Mouse (Mus musculus) embryo, embryonic 11.5 days (tissue): ENCODE results near the gene Tenm2.

ENCODE experiments used
- DNase-seq: peaks from one replicate; pipeline ENCODE4 v3.0.0-alpha.2; 2012; ENCODE audit warnings: low read depth, low spot score

Gene Tenm2

DNA sequence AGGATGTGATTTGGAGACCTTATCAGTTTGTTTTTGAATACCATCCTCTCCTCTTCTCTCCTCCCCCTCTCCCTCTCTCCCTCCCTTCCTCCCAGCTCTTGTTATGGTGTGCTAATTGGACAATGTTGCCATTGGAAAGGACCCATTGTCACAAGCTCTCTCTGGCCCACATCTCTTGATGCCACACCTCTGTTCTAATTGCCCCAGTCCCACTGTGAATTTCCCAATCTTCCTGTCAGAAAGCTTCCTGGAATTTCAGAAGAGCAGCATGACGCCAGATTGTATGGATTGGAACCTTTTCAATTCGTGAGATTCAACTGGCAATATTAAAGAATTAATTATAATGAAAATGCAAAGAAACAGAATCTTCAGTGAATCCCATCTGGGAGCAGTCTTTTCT lies 128.7 kb downstream of the Tenm2 start:
- no peak for DNase-seq

DNA sequence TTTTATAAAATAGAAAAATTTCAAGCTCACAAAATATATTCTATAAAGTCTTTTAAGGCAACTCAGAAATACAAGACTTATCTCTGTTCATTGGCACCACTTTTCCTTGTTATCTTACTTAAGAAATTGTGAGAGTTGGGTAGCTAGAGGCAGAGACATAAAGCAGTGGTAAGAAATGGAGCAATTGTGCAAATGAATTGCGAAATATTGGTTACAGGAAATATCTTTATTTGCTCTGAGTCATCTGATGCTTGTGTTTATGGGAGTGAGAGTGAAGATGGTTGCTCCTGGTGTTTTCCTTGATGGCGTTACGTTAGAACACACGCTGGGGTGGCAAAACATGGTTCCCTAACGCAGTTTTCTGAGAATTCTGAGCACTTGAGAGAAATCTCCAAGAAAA lies 156.4 kb downstream of the Tenm2 start:
- no peak for DNase-seq

DNA sequence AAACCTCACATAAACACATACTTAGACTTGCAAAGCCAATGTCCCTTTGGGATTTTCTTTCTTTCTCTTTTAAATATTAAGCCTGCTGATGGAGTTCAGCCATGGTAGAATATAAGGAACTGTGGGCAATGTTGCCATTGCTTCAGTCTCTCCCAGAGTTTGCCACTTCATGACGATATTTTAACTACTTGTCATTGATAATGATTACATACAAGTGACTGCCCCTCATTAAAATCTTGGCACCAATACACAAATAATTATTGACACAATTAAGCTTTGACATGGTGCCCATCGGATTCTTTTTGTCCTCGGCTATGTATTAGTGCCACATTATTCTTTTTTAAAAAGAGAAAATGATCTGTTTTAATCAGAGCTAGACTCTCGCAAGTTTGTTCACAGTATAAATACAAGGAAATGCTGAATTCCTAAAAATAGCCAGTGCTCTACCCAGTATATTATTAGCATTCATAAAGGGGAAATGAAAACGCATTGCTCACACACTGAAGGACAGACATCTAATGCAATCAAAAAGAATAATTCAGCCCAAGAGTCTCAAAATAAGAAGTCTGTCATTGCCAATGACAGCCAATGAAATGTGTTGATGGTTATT lies 158.7 kb downstream of the Tenm2 start:
- no peak for DNase-seq

DNA sequence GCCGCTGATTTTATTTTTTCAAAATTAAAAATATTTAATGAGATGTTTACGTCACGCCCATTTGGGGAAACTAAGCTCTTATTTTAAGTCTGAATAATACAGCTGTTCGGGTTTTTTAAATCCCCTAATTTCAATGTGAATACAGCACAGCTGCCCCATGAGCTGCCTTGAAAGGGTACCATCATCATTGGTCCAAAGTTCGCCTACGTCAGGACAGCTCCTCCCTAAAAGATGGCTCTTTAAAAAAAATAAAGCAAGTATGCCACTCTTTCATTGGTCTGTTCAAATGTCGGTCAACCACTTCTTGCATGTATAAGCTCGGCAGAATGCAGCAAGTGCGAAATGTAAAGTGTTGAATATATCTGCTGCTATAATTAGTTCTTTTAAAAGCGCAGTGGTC lies 160.4 kb downstream of the Tenm2 start:
- no peak for DNase-seq

DNA sequence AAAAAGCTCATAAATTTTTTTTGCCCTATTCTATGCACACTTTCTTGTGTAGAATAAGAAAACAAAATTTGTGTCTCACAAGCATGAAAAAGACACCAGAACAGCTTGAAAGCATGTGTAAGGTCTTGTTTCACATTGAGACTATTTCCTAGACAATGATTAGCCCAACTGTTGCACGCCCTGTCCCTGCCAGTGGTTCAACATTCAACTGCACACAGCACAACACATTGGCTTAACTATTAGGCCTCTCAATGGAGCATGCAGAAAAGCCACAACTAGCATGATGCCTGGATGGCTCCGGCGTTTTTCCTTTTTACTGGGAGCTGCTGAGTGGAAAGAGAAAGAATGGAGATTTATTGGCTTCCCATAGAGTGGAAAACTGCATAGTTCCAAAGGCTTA lies 170.3 kb downstream of the Tenm2 start:
- DNase-seq, result no peak

DNA sequence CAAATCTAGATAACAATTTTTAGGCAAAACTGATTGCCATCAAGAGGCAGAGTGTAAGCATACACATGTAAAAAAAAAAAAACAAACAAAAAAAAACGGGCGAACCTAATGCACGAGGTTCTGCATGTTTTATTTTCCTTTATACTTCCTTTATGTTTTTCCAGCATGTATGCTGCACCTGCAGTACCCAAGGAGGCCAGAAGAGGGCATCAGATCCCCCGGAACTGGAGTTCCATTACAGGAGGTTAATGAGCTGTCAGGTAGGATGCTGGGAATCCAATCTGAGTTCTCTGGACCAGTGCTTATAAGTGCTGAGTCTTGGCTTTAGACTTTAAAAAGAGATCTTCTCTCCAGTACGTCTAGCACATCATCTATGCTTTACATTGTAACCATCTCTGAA lies 189.1 kb downstream of the Tenm2 start:
- DNase-seq, result no peak

- no peak for DNase-seq
Measured at GRCm38 (mm10) chr11:37041259-37041658, 194.5 kb downstream of the Tenm2 start.

- no peak for DNase-seq
Measured at GRCm38 (mm10) chr11:37039283-37039682, 196.5 kb downstream of the Tenm2 start.

GRCm38 (mm10) chr11:37031305-37032055 lies 204.3 kb downstream of the Tenm2 start:
- no peak for DNase-seq

- no peak for DNase-seq
Measured at GRCm38 (mm10) chr11:37011900-37012299, 223.9 kb downstream of the Tenm2 start.

- no peak for DNase-seq
Measured at GRCm38 (mm10) chr11:37009243-37009642, 226.5 kb downstream of the Tenm2 start.

DNA sequence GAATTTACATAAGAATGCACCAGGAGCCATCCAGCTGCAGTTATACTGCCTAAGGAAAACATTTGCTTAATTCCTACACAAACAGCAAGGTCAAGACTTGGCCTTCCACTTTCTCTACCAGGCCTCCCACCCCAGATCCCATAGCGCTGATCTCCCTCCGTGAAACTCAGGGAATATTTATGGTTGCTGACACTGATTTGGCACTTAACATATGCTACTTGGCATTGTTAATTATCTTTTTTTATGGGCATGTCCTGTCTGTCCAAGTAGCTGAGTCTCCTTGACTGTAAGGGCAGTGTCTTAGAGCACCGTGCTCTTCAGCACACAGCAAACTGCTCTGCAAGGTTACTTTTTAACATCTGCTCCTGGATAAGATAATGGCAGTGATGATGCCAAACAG lies 238.1 kb downstream of the Tenm2 start:
- no peak for DNase-seq

DNA sequence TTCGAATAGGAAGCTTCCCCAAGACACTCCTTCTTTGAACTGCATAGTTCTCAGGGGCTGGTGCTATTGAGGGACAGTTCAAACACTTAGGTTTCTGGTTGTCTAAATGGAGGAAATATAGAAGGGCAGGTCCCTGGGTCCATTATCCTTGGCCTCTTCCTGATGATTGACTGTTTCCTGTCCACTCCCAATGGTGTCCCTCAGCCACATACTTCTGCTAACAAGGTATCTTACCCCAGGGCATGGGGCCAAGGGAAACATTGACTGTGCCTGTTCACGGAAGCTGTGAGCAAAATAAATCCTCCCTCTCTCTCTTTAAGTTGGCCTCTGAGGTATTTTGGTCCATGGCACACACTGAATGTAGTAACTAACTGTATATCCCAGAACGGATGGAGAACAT lies 244.9 kb downstream of the Tenm2 start:
- no peak for DNase-seq

DNA sequence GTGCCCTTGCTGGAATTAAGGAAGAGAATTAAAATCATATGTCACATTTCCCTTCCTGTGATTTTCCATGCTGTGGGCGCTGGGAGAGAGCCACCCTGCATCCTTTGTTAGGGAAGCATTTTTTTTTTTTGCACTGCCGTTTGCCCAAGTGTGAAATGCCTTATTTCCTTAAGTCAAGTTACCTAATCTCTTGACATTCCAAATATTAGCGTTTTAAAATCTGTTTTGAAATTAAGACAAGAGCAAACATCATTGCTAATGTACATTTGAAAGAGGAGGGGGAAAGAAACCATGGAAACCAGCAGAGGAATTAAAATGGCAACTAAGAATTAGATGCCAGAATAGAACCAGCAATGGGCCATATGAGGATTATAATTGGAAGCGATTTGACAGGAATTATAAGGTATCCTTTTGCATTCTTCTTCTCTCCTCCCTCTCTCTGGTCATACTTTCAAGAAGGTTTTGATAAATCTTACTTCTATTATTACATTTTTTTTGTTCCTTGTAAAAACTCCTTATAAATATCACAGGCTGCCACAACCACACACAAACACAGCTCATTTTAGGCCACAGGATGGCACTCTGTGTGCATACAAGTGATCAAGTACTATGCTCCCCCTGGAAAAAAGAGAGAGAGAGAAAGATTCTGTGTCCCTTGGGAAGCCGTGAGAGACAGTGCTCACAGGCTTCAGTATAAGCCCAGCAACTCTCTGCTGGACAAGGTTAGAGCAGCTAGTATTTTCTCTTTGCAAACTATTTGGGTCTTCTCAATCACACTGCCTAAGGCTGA lies 246.8 kb downstream of the Tenm2 start:
- no peak for DNase-seq

GRCm38 (mm10) chr11:36974142-36974541 lies 261.6 kb downstream of the Tenm2 start:
- DNase-seq, result no peak

- no peak for DNase-seq
Measured at GRCm38 (mm10) chr11:36958102-36958501, 277.7 kb downstream of the Tenm2 start.

DNA sequence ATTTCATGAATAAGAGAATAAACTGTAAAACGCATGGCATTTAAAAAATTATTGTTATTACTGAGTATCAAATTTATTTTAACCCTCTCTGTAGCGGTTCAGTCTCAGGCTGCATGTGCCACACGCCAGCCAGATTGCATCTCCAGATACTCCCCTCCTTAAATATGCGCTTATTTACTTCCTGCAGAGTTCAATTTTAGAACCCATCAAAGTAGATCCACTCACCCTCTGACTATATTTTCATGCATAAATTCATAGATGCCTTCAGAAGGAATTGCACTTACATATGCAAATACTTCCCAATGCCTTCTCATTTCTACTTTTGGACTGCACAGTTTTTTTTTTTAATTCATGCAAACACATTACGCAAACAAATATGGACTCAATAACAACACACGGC lies 294.3 kb downstream of the Tenm2 start:
- DNase-seq, result no peak

GRCm38 (mm10) chr11:36940557-36941110 lies 295.1 kb downstream of the Tenm2 start:
- DNase-seq, result no peak

- DNase-seq, result no peak
Measured at GRCm38 (mm10) chr11:36929817-36930216, 305.9 kb downstream of the Tenm2 start.

GRCm38 (mm10) chr11:36926705-36927406 lies 308.9 kb downstream of the Tenm2 start:
- DNase-seq, result no peak

GRCm38 (mm10) chr11:36919301-36919700 lies 316.5 kb downstream of the Tenm2 start:
- DNase-seq, result no peak

DNA sequence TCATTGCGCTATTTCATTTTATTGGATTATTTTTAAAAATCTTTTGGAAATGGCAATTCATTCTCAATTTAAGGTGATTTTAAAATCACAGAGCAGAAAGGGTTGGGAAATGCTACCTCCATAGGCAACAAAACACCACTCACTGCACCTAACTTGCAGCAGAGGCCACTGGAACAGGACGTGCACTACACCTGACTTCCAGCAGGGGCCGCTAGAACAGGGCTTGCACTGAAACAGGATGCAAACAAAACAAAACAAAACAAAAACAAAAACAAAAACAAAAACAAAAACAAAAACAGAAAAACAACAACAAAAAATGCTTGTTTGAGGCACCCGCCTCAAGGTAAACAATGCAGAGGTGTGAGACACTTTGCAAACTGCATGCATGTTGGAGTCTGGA lies 324.4 kb downstream of the Tenm2 start:
- no peak for DNase-seq
